Mouse (Mus musculus): ENCODE results near the gene Cachd1. TPM values are rescaled to one million over a fixed set of nuclear protein-coding genes. Genes with fewer than 3 reads are reported as not detected.

Cachd1 gene
- total RNA-seq, 1 experiment from 2014 or later, result 8.7 TPM

- DNase-seq, result no peak
These were observed 147.8 kb downstream of the Cachd1 start for GRCm38 (mm10) chr4:100924276-100924675.

DNA sequence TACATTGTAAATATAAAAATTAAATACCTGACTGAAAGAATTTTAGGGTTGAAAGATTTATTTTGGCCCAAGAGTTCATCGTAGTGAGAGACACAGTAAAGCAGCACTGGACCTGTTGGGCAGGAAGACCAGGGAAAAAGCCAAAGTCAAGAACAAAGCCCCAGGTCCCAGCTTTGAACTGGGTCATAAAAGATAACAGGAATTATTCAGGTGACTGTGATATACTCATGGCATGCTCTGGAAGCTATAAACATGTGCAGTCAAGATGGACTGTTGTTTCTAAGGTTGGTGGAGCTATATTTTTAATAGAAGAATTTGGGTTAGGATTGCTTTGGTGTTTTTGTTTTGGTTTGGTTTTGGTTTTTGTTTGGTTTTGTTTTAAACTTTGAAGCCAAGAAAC, 148.7 kb downstream of the Cachd1 start:
- no peak for DNase-seq

GRCm38 (mm10) chr4:100926608-100927007, 150.1 kb downstream of the Cachd1 start:
- DNase-seq, result no peak

GRCm38 (mm10) chr4:100927059-100927458, 150.6 kb downstream of the Cachd1 start:
- DNase-seq, result no peak

- DNase-seq, result no peak
These were observed 167.2 kb downstream of the Cachd1 start for GRCm38 (mm10) chr4:100943689-100944088.

DNA sequence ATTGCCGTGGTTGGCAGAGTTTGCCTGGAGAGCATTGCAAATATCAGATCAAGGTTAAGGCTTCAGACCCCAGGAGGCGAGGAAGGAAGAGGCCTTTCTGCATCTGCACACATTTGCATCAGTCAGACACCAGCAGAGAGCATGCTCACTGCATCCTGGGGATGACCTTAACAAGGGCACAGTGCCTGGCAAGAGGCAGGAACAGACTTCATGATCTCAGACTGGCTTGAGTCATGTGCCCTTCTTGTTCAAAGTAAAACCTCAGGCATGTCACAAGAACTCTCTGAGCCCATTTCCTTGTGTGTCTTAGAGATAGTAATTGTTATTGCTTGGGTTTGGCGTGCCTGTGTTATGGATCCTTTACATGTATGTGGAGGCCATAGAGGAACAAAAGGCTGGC, 167.8 kb downstream of the Cachd1 start:
- DNase-seq, result peak; percentile 7

GRCm38 (mm10) chr4:100945171-100945899, 168.9 kb downstream of the Cachd1 start:
- DNase-seq, result no peak

DNA sequence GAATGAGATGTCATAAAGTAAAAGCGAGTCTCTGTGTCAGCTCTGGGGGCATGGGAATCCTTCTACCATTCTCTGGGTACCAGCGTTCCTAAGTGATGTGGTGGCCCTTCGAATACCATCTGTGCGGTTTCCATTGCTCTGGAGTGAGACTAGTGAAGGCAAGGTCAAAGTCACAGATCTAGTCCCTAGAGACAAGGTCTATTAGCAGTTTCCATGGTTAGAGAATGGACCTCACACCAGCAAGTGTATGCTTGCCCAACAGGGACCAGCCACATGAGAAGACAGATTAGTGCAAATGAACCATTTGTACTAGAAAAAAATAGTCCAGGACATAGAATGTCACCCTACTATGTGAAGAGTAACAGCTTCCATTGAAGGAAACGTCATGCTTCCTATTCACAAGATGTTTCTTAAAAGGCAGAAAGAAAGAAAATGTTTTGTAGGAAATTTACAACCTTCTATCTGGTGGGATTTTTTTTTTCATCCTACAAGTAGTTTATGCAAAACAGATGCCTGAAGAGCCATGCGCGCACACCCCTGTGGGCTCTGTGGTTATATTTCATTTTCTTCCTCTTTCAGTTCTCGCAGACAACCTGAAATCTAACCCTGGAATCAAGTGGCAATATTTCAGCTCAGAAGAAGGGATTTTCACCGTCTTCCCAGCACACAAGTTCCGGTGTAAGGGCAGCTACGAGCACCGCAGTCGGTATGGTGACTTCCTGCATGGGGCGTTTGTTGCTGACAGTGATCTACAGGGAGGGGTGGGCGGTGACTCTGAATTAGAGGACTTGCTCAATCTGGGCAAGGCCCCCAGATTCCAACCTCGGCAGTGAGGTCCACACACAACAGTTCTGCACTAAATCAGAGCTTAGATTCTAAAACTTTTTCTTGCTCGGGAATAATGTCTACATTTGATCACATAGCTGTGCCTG, 172.3 kb downstream of the Cachd1 start:
- no peak for DNase-seq

DNA sequence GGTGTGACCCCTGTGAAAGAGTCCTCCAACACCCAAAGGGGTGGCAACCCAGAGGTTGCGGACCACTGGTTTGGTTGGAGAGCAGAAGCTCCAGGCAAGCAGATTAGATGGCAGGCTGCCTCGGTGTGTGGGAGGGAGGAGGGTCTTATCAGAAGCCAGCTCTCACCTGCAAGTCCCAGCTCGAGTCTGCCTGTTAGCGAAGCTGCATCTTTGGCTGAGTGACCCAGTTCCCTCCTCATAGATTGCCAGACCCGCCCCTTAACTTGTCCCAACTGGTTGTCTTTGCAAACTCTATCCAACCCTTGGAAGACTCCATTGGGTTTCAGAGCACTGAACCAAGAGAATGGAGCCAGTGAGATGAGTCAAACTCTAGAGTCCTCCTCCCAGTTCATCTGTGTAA, 173.8 kb downstream of the Cachd1 start:
- no peak for DNase-seq

- DNase-seq, result no peak
These were observed 175.4 kb downstream of the Cachd1 start for GRCm38 (mm10) chr4:100951876-100952275.

DNA sequence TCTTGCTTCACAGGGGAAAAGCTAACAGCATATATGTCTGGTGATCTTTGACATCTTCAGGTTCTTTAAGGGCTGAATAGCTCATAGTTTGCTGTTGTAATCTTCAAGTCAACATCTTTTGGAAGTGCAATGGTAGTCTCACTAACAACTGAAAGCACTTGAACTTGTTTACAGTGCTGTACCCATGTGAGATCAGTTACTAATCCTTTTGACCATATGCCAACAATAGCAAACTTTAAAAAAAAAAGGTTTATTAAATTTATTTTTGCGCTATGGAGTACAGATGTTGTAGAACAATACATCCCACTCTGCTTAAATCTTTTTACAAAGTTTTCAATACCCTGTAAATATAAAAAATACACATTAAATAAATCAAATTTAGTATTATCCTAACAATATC, 186.9 kb downstream of the Cachd1 start:
- no peak for DNase-seq

DNA sequence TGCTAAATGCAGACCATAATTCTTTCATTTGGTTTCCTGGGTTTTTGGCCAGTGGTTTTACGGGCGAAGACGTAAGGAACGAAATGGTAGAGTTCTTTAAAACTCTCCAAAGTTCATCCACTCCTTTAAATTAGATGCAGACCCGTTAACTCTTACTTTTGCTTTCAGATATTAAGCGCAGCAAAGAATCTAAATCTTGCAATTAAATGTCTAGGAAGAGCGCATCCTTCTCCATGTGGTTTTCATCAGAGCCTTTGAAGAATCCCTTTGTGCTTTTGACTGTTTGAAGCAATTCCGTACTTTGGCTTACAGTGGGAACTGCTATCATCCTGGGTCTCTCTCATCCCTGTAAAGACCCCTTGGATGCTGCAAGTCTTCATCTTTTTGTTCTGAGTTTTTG, 187.3 kb downstream of the Cachd1 start:
- no peak for DNase-seq

DNA sequence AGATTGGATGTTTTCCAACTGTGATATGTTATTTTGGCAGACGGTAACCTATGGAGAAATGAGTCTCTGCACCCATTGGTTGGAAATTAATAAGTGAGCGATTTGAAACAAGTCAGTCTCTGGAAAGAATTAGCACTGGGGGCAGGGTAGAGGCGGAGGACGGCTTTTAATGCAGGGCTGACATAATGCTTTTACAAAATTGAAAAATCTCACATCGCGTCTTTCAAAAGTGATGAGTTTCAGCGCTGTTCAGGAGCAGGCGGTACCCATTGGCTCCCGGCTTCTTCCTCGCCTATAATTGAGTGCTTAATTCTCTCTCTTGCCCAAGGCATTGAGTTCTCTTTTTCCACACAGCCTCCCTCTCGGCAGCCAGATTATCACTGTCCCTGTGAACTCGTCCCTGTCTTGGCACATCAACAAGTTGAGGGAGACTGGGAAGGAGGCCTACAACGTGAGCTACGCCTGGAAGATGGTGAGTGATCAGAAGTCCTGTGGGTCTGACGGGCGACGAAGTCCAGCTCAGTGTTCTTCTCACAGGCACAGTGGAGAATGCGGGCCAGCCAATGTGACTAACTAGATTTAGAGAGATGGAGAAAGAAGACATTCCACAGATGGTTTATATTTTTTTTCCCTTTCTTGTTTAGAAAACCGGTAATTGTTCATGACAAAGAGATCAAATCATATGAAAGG, 191.4 kb downstream of the Cachd1 start:
- no peak for DNase-seq

GRCm38 (mm10) chr4:100973641-100974454, 197.4 kb downstream of the Cachd1 start:
- no peak for DNase-seq

DNA sequence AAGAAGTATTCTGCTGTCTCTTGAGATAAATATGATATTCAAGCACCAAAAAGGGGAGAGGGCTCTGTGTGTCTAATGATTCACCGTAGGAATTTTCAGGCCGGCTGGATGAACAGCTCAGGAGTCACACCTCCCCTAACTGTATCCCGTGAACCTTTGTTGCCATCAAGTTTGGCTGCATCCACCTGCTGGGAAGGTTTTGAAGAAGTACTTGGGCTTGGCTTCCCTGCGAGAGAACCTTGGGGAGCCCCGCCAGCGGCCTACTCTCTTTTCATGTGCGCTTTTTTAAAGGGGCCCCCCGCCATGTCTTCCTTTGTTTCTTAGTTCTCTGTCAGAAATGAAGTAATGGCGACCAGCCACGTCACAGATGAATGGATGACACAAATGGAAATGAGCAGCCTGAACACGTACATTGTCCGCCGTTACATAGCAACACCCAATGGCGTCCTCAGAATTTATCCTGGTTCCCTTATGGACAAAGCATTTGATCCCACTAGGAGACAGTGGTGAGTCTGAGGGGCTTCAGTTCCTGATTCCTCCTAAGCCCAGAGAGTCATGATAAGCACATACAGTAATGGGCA, 198.1 kb downstream of the Cachd1 start:
- DNase-seq, result no peak

DNA sequence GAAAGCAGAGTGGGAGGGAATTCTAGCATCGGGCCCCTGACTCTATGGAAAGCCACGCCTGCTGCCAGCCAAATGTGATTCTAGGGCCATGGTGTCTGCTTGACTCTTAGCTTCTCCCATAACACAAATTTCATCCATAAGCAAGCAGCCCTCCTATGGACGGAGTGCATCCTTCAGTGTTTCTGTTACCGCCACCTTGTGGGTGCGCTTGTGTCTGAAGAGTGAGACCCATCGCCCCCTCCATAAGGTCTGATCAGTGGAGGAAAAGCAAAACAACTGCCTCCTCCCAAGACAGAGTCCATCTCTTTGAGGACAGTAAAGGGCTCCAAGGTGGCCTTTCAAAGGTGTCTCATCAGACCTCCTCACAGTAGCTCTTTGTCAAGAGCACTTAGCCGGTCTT, 201.0 kb downstream of the Cachd1 start:
- DNase-seq, result no peak

GRCm38 (mm10) chr4:100987187-100987586, 210.7 kb downstream of the Cachd1 start:
- DNase-seq, result no peak

GRCm38 (mm10) chr4:100988231-100988799, 211.8 kb downstream of the Cachd1 start:
- peak; percentile 9 for DNase-seq

DNA sequence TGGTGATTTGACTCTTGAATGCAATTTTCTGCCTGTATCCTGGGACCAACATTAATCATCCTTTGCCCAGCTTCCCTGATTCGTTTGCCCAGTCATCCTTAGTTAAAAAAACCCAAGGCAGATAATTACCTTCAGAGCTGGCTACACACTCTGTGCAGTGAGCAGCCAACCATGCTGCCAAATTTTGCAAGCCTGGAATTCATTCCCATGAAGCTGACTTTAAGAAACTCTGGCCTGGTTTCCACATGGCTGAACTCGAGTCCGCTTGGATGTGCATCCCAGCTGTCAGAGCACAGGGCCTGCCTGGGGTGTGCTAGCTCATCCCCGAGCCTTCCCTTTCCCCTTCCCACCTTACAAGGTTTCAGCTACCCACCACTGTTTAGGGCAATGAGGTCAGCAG, 214.5 kb downstream of the Cachd1 start:
- no peak for DNase-seq

DNA sequence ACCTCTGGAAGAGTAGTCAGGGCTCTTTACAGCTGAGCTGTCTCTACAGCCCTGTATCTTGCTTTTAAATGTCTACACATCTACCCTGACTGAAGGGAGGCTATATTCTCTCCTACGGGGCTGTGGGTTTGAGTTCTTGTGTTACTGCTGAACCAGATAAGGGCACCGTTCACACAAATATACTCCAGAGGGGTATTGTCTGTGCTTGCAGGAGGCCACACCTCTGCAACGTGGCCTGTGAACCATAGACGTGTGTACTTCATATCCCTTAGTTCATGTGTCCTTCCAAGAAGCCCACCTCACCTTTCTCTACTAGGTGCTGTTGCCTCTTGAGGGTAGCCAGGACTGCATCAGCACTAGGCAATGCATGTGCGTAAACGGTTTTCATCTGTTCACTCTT, 215.6 kb downstream of the Cachd1 start:
- DNase-seq, result no peak

Data from adrenal gland, postnatal 25 days (tissue).